ENCODE assay signal across 27 mouse cellular contexts in genomic region chr2:122746461-122746860, GRCm38 (mm10). TPM values are rescaled to one million over a fixed set of nuclear protein-coding genes. Genes with fewer than 3 reads are reported as not detected.
DNase-seq lines count a peak whose midpoint lies in the region; TF ChIP-seq lines count a peak whose summit lies in the region.
"Had no signal": no experiment of that assay in that cellular context is flagged by ENCODE, and none has a peak within 500 bp of the region (broad histone marks: within the 10 kb centered on the region; RNA-seq: fewer than 3 reads in every experiment).

No protein-coding gene starts in this region.

- peak; percentile 34 to 38 for DNase-seq in heart, adult 2 months
- DNase-seq in heart, postnatal 4 days, result no peak
- DNase-seq in kidney, adult 2 months, result peak; percentile 28
- DNase-seq in kidney, postnatal 4 days, result no peak
- DNase-seq in lung, adult 2 months, result no peak
- DNase-seq in lung, adult 18-20 months, result no peak
- no peak for DNase-seq in cerebellum, postnatal 36 days
- DNase-seq: adrenal gland, postnatal 25 days; cerebellum, adult 2 months; cerebellum, postnatal 14 days; forebrain, postnatal 0 days; gastrocnemius, postnatal 10 days; kidney, adult 8-10 months; layer of hippocampus, adult 9-11 months; liver, embryonic 13.5 days; lung, embryonic 14.5 days; right cerebral cortex, postnatal 25 days; spleen, adult 18-20 months; thymus, adult 2 months; thymus, postnatal 36 days had no signal

- TF ChIP-seq POLR2A in heart, adult 2 months (IDR thresholded peaks at IDR 0.05; ENCODE audit: insufficient read depth, low read depth, low read length), result no peak; the same call in 1 of the 2 replicates
- TF ChIP-seq POLR2A in kidney, adult 2 months (IDR thresholded peaks at IDR 0.05; ENCODE audit: low read depth, low read length), result no peak
- no peak for TF ChIP-seq POLR2A in lung, adult 2 months (IDR thresholded peaks at IDR 0.05; ENCODE audit: borderline replicate concordance, extremely low read depth, low read depth, low read length)

- WGBS in heart, adult 2 months, result 53% methylated on average over 9 of the region's 9 CpGs
- WGBS in kidney, adult 2 months, result 70% methylated on average over 9 of the region's 9 CpGs
- 59% methylated on average over 9 of the region's 9 CpGs for WGBS in lung, adult 2 months

- no peaks in the 10 kb centered on the region for H3K27me3 ChIP-seq in heart, adult 2 months (ENCODE audit: control insufficient read depth, insufficient read depth, low read length)
- H3K27me3 ChIP-seq in kidney, adult 2 months (replicated peaks; ENCODE audit: control insufficient read depth, insufficient read depth, low read length), result no peaks in the 10 kb centered on the region
- H3K27me3 ChIP-seq: embryonic facial prominence, embryonic 15.5 days; forebrain, embryonic 12.5 days; hindbrain, embryonic 13.5 days; limb, embryonic 15.5 days; liver, embryonic 13.5 days had no signal

- H3K36me3 ChIP-seq in heart, adult 2 months (ENCODE audit: control insufficient read depth, insufficient read depth, low read length), result peaks cover 5% of the 10 kb centered on the region; the same call in 1 of the 2 replicates
- H3K36me3 ChIP-seq in kidney, adult 2 months (ENCODE audit: control insufficient read depth, insufficient read depth, low read length), result peaks cover 3% of the 10 kb centered on the region

- peak overlapping the region; percentile 25 for H3K4me3 ChIP-seq in heart, adult 2 months
- no peak overlapping the region for H3K4me3 ChIP-seq in kidney, adult 2 months (ENCODE audit: insufficient read depth, low read depth, low read length)
- H3K4me3 ChIP-seq in lung, adult 2 months (replicated peaks; ENCODE audit: extremely low read depth, low read depth, low read length), result peak overlapping the region; percentile 53
- peak overlapping the region; percentile 48 for H3K4me3 ChIP-seq in brown adipose tissue, adult 24 weeks (ENCODE audit: insufficient read depth, low read depth, low read length)
- H3K4me3 ChIP-seq: embryonic facial prominence, embryonic 10.5 days; embryonic facial prominence, embryonic 15.5 days; forebrain, embryonic 12.5 days; hindbrain, embryonic 13.5 days; limb, embryonic 10.5 days; limb, embryonic 15.5 days; liver, embryonic 13.5 days had no signal

- H3K4me1 ChIP-seq in heart, adult 2 months (ENCODE audit: control insufficient read depth, insufficient read depth, low read length), result peaks cover 1% of the 10 kb centered on the region; the same call in 1 of the 2 replicates
- H3K4me1 ChIP-seq in kidney, adult 2 months (ENCODE audit: control insufficient read depth, insufficient read depth, low read length), result no peaks in the 10 kb centered on the region
- H3K4me1 ChIP-seq in lung, adult 2 months (ENCODE audit: control insufficient read depth, insufficient read depth, low read length), result no peaks in the 10 kb centered on the region
- no peaks in the 10 kb centered on the region for H3K4me1 ChIP-seq in brown adipose tissue, adult 24 weeks (ENCODE audit: control insufficient read depth, insufficient read depth, insufficient read length, low read length)
- H3K4me1 ChIP-seq: embryonic facial prominence, embryonic 10.5 days; embryonic facial prominence, embryonic 15.5 days; forebrain, embryonic 12.5 days; hindbrain, embryonic 13.5 days; limb, embryonic 10.5 days; limb, embryonic 15.5 days; liver, embryonic 13.5 days had no signal

- intact Hi-C loops in heart, adult 2 months (cut with DNase I), result loop anchor here (2.0 to 10.0 kb wide), 2 partner anchors 44 to 372 kb away; partner anchors contain the start of gene Slc30a4

- TF ChIP-seq EP300 in heart, adult 2 months (IDR thresholded peaks at IDR 0.05; ENCODE audit: insufficient read depth, low read depth, low read length), result 0 out of 2 replicates have a peak, but pooled peaks have one; percentile 19

- TF ChIP-seq CTCF in heart, adult 2 months (IDR thresholded peaks at IDR 0.05), result no peak
- TF ChIP-seq CTCF in kidney, adult 2 months (conservative IDR thresholded peaks at IDR 0.05; ENCODE audit: insufficient read depth, insufficient read length, low read depth, low read length), result no peak
- no peak for TF ChIP-seq CTCF in lung, adult 2 months (IDR thresholded peaks at IDR 0.05; ENCODE audit: insufficient read depth, low read length)

- H3K79me2 ChIP-seq in heart, adult 2 months (replicated peaks; ENCODE audit: control insufficient read depth, insufficient read depth, low read length), result no peaks in the 10 kb centered on the region

- H3K27ac ChIP-seq in heart, adult 2 months, result peak overlapping the region; percentile 80
- peak overlapping the region; percentile 57; the same call in 1 of the 2 replicates for H3K27ac ChIP-seq in kidney, adult 2 months (ENCODE audit: insufficient read depth, low read depth, low read length)
- H3K27ac ChIP-seq in brown adipose tissue, adult 24 weeks (replicated peaks; ENCODE audit: low read depth, low read length), result peak overlapping the region; percentile 89
- H3K27ac ChIP-seq: embryonic facial prominence, embryonic 10.5 days; embryonic facial prominence, embryonic 15.5 days; forebrain, embryonic 12.5 days; hindbrain, embryonic 13.5 days; limb, embryonic 10.5 days; limb, embryonic 15.5 days; liver, embryonic 13.5 days had no signal

- no peak overlapping the region for H3K9ac ChIP-seq in heart, adult 2 months (ENCODE audit: low read depth, low read length)
- H3K9ac ChIP-seq: embryonic facial prominence, embryonic 15.5 days; forebrain, embryonic 12.5 days; forebrain, postnatal 0 days; hindbrain, embryonic 13.5 days; limb, embryonic 15.5 days; liver, embryonic 13.5 days; lung, embryonic 14.5 days had no signal

RNA-seq across cellular contexts. Expression of gene Bloc1s6, which starts 8.2 kb away (rescaled TPM):
- 10 to 100 TPM; 26.7 to 29.9 TPM for total RNA-seq in heart, adult 2 months (2021)
- polyA plus RNA-seq in heart, adult 2 months (2012; rRNA removed), result 26.0 and 44.2 TPM in 2 replicates
- 10 to 100 TPM; 12.8 to 16.0 TPM for total RNA-seq in heart, postnatal 4 days (2021)
- polyA plus RNA-seq in kidney, adult 2 months (2012; rRNA removed), result 28.4 and 29.2 TPM in 2 replicates
- polyA plus RNA-seq in lung, adult 2 months (2012; rRNA removed), result 21.7 and 29.0 TPM in 2 replicates
- 23.5 and 25.0 TPM in 2 replicates for polyA plus RNA-seq in brown adipose tissue, adult 24 weeks (2012; ENCODE audit: insufficient read depth, insufficient read length, missing spikeins)

RNA-seq across cellular contexts. Expression of gene Sqor, which starts 18.6 kb away (rescaled TPM):
- 10 to 100 TPM; 35.0 to 43.1 TPM for total RNA-seq in heart, adult 2 months (2021)
- polyA plus RNA-seq in heart, adult 2 months (2012; rRNA removed), result 29.3 and 43.4 TPM in 2 replicates
- 1 to 10 TPM; 8.6 to 8.7 TPM for total RNA-seq in heart, postnatal 4 days (2021)
- 79.1 and 84.5 TPM in 2 replicates for polyA plus RNA-seq in kidney, adult 2 months (2012; rRNA removed)
- polyA plus RNA-seq in lung, adult 2 months (2012; rRNA removed), result 34.8 and 37.3 TPM in 2 replicates
- 152 TPM in 2 replicates for polyA plus RNA-seq in brown adipose tissue, adult 24 weeks (2012; ENCODE audit: insufficient read depth, insufficient read length, missing spikeins)

RNA-seq across cellular contexts. Expression of gene Slc30a4, which starts 44.0 kb away (rescaled TPM):
- 1 to 10 TPM; 7.9 to 9.2 TPM for total RNA-seq in heart, adult 2 months (2021)
- polyA plus RNA-seq in heart, adult 2 months (2012; rRNA removed), result 3.2 and 6.9 TPM in 2 replicates
- 10 to 100 TPM; 16.2 to 16.4 TPM for total RNA-seq in heart, postnatal 4 days (2021)
- polyA plus RNA-seq in kidney, adult 2 months (2012; rRNA removed), result 5.7 and 6.2 TPM in 2 replicates
- polyA plus RNA-seq in lung, adult 2 months (2012; rRNA removed), result 3.4 and 5.5 TPM in 2 replicates
- 4.4 and 6.7 TPM in 2 replicates for polyA plus RNA-seq in brown adipose tissue, adult 24 weeks (2012; ENCODE audit: insufficient read depth, insufficient read length, missing spikeins)

Comparison
In these comparisons a context has a peak if more than half of its experiments do, and no peak if none do; other contexts are left out.
1. DNase-seq: peak in heart, adult 2 months (2 of 2) and kidney, adult 2 months (single experiment); none in heart, postnatal 4 days (single experiment), kidney, postnatal 4 days (0 of 2), lung, adult 2 months (single experiment), lung, adult 18-20 months (0 of 2) and cerebellum, postnatal 36 days (0 of 2).
2. Peak in every context shown above with its lines, with median percentiles within 50 percentile points of each other: H3K27ac ChIP-seq.